Mouse (Mus musculus) heart, adult 2 months (tissue): Measurements from ENCODE around the gene Ntsr1.

ENCODE experiments used
- CTCF ChIP-seq: fragments of 200-600 bp; IDR thresholded peaks from 2 replicates; pipeline ENCODE4 v1.8.1; 2022; ENCODE audit warnings: antibody characterized with exemption, mild to moderate bottlenecking, moderate library complexity
- EP300 ChIP-seq: fragments of 200-500 bp; IDR thresholded peaks from 2 replicates; pipeline ENCODE4 v1.6.1; 2011; ENCODE audit warnings: low read depth, low read length, control low read depth; ENCODE audit not compliant: insufficient read depth
- POLR2A ChIP-seq: fragments of 200-500 bp; IDR thresholded peaks from 2 replicates; pipeline ENCODE4 v1.6.1; 2011; ENCODE audit warnings: mild to moderate bottlenecking, low read depth, low read length, control low read depth; ENCODE audit not compliant: insufficient read depth

DNA sequence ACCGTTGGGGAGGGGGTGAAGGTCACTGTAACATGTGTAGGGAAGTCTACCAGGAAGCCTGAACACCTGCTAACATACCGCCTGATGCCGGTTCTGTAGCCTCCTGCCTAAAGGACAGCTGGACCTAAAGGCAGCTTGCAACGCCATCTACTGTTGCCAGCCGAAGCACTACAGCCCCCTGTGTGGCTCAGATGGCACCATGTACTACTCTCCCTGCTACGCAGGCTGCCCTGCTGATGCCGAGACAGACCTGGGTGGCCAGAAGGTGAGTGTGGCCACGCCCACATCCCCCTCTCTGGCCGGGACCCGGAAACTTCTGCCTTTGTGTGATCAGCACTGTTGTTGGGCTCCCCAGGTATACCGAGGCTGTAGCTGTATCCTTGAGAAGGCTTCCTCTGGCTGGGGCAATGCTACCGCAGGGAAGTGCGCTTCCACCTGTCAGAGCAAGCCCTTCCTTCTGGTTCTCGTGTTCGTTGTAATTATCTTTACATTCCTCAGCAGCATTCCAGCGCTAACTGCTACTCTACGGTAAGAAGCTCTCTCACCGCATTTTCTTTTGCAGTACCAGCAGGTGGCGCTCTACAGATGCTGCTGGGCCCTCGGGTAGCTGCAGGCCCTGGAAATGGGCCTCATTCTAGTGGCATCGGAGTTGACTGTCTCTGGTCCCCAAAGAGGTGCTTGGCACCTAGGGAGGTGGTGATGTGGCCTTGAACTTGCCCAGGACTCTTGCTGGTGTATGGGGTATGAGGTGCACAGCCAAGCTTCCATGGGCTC, 27.3 kb upstream of the Ntsr1 start:
- TF ChIP-seq CTCF (peak; percentile 68), POLR2A (no peak), EP300 (no peak)
